Mouse (Mus musculus) small intestine, adult 2 months (tissue): ENCODE data around the gene Acyp1. TPM values are rescaled to one million over a fixed set of nuclear protein-coding genes. Genes with fewer than 3 reads are reported as not detected.

Experiments used
- H3K27ac ChIP-seq: fragments of 200-500 bp; 2 replicates; pipeline ENCODE4 v1.5.1; 2012; ENCODE audit warnings: low read depth, low read length, control low read depth, inconsistent platforms; ENCODE audit not compliant: insufficient read depth
- H3K27me3 ChIP-seq: fragments of 200-500 bp; 2 replicates; pipeline ENCODE4 v1.6.1; 2012; ENCODE audit warnings: mild to moderate bottlenecking, moderate library complexity, low read length, inconsistent platforms; ENCODE audit not compliant: control insufficient read depth, insufficient read depth
- H3K36me3 ChIP-seq: fragments of 200-500 bp; 2 replicates; pipeline ENCODE4 v1.6.1; 2012; ENCODE audit warnings: mild to moderate bottlenecking, low read length, control low read depth, inconsistent platforms; ENCODE audit not compliant: control insufficient read depth, insufficient read depth
- H3K4me1 ChIP-seq: fragments of 200-500 bp; 2 replicates; pipeline ENCODE4 v1.6.1; 2012; ENCODE audit warnings: low read length, inconsistent platforms, mixed read lengths; ENCODE audit not compliant: control insufficient read depth, insufficient read depth, insufficient read length
- H3K4me3 ChIP-seq: fragments of 200-500 bp; 2 replicates; pipeline ENCODE4 v1.5.1; 2012; ENCODE audit warnings: low read depth, mild to moderate bottlenecking, control low read depth, inconsistent platforms, low read length, moderate library complexity
- CTCF ChIP-seq: fragments of 200-500 bp; IDR thresholded peaks from 2 replicates; pipeline ENCODE4 v1.5.1; 2012; ENCODE audit warnings: low read depth, mild to moderate bottlenecking, control low read depth, inconsistent platforms, low read length, moderate library complexity, mixed read lengths; ENCODE audit not compliant: insufficient replicate concordance, insufficient read length; ENCODE audit errors: extremely low read depth
- POLR2A ChIP-seq: fragments of 200-500 bp; IDR thresholded peaks from 2 replicates; pipeline ENCODE4 v1.6.1; 2012; ENCODE audit warnings: low read depth, mild to moderate bottlenecking, control low read depth, inconsistent platforms, low read length, moderate library complexity
- WGBS: fragments of 180-500 bp; shearing (Covaris S2); methylation state at CpG from one replicate; pipeline ENCODE4 v1.1.7; 2018; 5-methylcytosine and 5-hydroxymethylcytosine counted together
- polyA plus RNA-seq: library from polyadenylated mRNA; depleted of rRNA; stranded (reverse); fragments of >200 nt; gene quantifications from 2 replicates; pipeline ENCODE4 v1.2.3, GENCODE M21; 2012

Acyp1 gene
- polyA plus RNA-seq, 1 experiment, result 0.90 TPM

GRCm38 (mm10) chr12:85262489-85262888 lies 25.7 kb downstream of the Acyp1 start:
- Histone ChIP-seq H3K4me1 (no peaks in the 10 kb centered on the region), H3K27me3 (no peaks in the 10 kb centered on the region)

DNA sequence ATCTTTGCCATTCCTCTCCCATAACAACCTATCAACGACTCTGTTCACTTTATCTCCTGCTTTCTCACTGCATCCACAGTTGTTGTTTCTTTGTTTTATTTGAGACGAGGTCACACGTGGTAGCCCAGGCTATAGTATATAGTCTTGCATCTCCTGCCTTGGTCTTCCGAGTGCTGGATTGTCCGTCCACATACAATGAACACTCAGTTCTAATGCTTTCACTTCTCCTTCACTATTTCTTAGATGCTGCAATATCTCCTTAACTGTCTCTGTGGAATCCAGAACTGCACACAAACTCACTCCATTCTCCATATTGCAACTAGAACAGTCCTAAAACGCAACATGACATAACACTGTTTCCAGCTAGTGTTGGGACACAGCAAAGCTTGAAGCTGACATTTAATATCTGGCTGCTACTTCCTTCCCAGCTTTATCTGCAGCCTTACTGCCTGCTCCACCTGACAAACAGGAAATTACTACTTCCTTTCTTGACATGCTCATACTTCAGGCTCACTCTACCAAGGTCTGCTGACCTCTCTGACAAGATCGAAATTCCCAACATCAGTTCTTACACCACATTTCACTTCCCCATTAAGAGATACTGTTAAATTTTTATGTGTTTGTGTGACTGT lies 31.1 kb downstream of the Acyp1 start:
- Histone ChIP-seq H3K4me1 (no peaks in the 10 kb centered on the region), H3K4me3 (no peak overlapping the region), H3K27ac (0 out of 2 replicates have a peak overlapping the region, but pooled peaks have one; percentile 13), H3K36me3 (peaks cover 1% of the 10 kb centered on the region; the same call in 1 of the 2 replicates), H3K27me3 (no peaks in the 10 kb centered on the region)
- 72% methylated on average over 7 of the region's 7 CpGs for WGBS
- TF ChIP-seq CTCF (no peak), POLR2A (no peak)

More at GRCm38 (mm10) chr12:85262489-85262888, 25.7 kb downstream of the Acyp1 start:
- no peak overlapping the region for H3K27ac ChIP-seq
- no peak overlapping the region for H3K4me3 ChIP-seq
- 83% methylated on average over 10 of the region's 10 CpGs for WGBS
- H3K36me3 ChIP-seq, result peaks cover 1% of the 10 kb centered on the region; the same call in 1 of the 2 replicates
- TF ChIP-seq POLR2A, result no peak
- TF ChIP-seq CTCF, result no peak

GRCm38 (mm10) chr12:85256074-85256751 lies 32.0 kb downstream of the Acyp1 start:
- Histone ChIP-seq H3K4me1 (no peaks in the 10 kb centered on the region), H3K27ac (no peak overlapping the region), H3K4me3 (no peak overlapping the region), H3K36me3 (peaks cover 1% of the 10 kb centered on the region; the same call in 1 of the 2 replicates), H3K27me3 (no peaks in the 10 kb centered on the region)
- 77% methylated on average over 7 of the region's 7 CpGs for whole genome bisulfite sequencing
- TF ChIP-seq CTCF (no peak), POLR2A (no peak)

DNA sequence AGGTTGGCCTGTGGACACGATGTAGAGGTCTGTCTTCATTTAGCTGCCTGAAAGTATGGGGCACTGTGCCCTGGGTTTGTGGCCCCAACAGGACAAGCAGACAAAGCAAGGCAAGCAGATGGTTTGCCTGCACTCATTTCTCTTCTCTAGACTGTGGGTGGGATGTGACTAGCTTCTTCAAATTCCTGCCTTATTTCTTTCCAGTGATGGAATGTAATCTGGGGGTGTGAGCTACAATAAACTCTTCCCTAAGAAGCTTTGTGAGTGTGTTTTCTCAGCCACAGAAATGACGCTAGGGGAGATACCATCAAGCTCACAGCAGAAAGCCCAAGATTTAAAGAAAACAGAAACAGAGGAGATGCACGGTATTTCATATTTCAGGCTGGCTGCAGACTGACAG lies 36.2 kb downstream of the Acyp1 start:
- WGBS, result 91% methylated on average over 3 of the region's 3 CpGs
- Histone ChIP-seq H3K4me3 (no peak overlapping the region), H3K36me3 (no peaks in the 10 kb centered on the region), H3K4me1 (no peaks in the 10 kb centered on the region), H3K27me3 (no peaks in the 10 kb centered on the region), H3K27ac (no peak overlapping the region)
- TF ChIP-seq CTCF (no peak), POLR2A (no peak)

- 89% methylated on average over 5 of the region's 5 CpGs for WGBS
- H3K4me3 ChIP-seq, result no peak overlapping the region
- H3K4me1 ChIP-seq, result no peaks in the 10 kb centered on the region
- no peak for TF ChIP-seq CTCF
- no peak for TF ChIP-seq POLR2A
- no peak overlapping the region for H3K27ac ChIP-seq
- no peaks in the 10 kb centered on the region for H3K27me3 ChIP-seq
- peaks cover 8% of the 10 kb centered on the region for H3K36me3 ChIP-seq
Measured at GRCm38 (mm10) chr12:85237553-85237952, 50.7 kb downstream of the Acyp1 start.

DNA sequence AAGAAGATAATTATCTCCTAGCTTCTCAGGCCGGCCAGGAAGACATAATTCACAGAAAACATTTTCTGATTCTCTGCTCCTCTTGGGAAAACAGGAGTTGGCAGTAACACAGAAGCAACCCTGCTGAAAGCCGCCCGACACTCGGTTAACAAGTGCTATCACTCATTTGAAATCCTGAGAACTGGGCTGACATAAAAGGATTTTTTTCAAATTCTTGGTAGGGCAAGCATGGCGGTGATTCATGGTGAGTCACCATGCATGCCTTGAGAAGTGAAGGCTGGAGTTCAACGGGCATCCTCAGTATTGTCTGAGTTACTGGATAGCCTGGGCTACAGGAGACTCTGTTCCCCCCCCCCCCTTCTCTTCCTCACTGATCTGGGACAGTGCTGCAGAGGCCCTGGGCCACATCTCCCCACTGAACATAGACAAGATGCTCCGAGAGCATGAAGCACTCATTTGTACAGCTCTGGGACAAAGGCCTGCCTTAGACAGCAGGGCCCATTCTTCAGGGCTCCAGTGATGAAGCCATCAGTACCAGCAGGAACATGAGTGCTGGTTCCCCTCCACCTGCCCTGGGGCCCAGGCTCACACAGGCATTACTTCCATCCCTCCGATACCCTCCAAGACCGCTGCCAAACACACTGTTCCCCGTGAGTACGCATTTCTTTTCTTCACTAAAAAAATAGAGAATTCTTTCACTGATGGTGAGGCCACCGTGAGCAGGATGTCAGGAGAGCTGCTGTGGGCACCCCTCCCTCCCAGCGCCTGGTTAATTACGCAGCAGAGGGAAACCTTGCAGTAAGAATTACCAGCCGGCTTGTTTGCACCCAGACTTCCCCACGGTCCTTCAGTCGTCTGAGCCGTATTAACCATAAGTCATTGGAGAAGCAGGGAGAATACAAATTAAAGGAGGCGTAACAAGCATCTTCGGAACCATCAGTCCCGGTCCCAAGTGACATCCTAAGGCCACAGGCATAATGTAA lies 54.6 kb downstream of the Acyp1 start:
- 90% methylated on average over 21 of the region's 21 CpGs for WGBS
- TF ChIP-seq CTCF (no peak), POLR2A (no peak)

More for the DNA sequence above, 54.6 kb downstream of the Acyp1 start:
- Histone ChIP-seq H3K27ac (no peak overlapping the region), H3K4me3 (no peak overlapping the region), H3K27me3 (no peaks in the 10 kb centered on the region), H3K4me1 (no peaks in the 10 kb centered on the region), H3K36me3 (peaks cover 8% of the 10 kb centered on the region)
